Mouse (Mus musculus) ES-Bruce4 (cell line): ENCODE data around the gene Fcrl5. TPM values are rescaled to one million over a fixed set of nuclear protein-coding genes. Genes with fewer than 3 reads are reported as not detected.

Experiments used
- H3K27ac ChIP-seq: 2 replicates; pipeline ENCODE4 v1.5.1; 2012; ENCODE audit warnings: low read length, inconsistent platforms; ENCODE audit not compliant: insufficient read depth
- H3K27me3 ChIP-seq: 2 replicates; pipeline ENCODE4 v1.6.1; 2012; ENCODE audit warnings: mild to moderate bottlenecking, low read length, inconsistent platforms; ENCODE audit not compliant: control insufficient read depth, poor library complexity, insufficient read depth, severe bottlenecking
- H3K36me3 ChIP-seq: 2 replicates; pipeline ENCODE4 v1.6.1; 2012; ENCODE audit warnings: inconsistent platforms, mild to moderate bottlenecking, low read length, moderate library complexity; ENCODE audit not compliant: control insufficient read depth, poor library complexity, insufficient read depth, severe bottlenecking
- H3K4me1 ChIP-seq: one replicate; pipeline ENCODE4 v1.8.1; 2011; ENCODE audit warnings: low read length; ENCODE audit not compliant: control insufficient read depth, insufficient read depth
- H3K4me3 ChIP-seq: 2 replicates; pipeline ENCODE4 v1.5.1; 2011; ENCODE audit warnings: low read depth, mild to moderate bottlenecking, low read length
- H3K9ac ChIP-seq: 2 replicates; pipeline ENCODE4 v1.6.1; 2012; ENCODE audit warnings: low read depth, mild to moderate bottlenecking, inconsistent platforms; ENCODE audit not compliant: poor library complexity, severe bottlenecking
- H3K9me3 ChIP-seq: replicated peaks from 2 replicates; pipeline ENCODE4 v1.6.1; 2012; ENCODE audit warnings: mild to moderate bottlenecking, low read length, inconsistent platforms; ENCODE audit not compliant: control insufficient read depth, poor library complexity, insufficient read depth, severe bottlenecking
- CTCF ChIP-seq: IDR thresholded peaks from one replicate; pipeline ENCODE4 v1.8.1; 2011; ENCODE audit warnings: low read depth, low read length
- EP300 ChIP-seq: IDR thresholded peaks from 2 replicates; pipeline ENCODE4 v1.6.1; 2011; ENCODE audit warnings: low read depth, low read length; ENCODE audit not compliant: insufficient read depth
- POLR2A ChIP-seq: IDR thresholded peaks from one replicate; pipeline ENCODE4 v1.8.1; 2011; ENCODE audit warnings: low read length; ENCODE audit not compliant: insufficient read depth
- polyA plus RNA-seq: library from polyadenylated mRNA; stranded (reverse); fragments of >200 nt; gene quantifications from 2 replicates; pipeline ENCODE4 v1.2.4, GENCODE M21; 2011; ENCODE audit warnings: low read depth; ENCODE audit not compliant: missing spikeins, insufficient read depth, insufficient read length

Gene Fcrl5
- polyA plus RNA-seq, 1 experiment = not detected

DNA sequence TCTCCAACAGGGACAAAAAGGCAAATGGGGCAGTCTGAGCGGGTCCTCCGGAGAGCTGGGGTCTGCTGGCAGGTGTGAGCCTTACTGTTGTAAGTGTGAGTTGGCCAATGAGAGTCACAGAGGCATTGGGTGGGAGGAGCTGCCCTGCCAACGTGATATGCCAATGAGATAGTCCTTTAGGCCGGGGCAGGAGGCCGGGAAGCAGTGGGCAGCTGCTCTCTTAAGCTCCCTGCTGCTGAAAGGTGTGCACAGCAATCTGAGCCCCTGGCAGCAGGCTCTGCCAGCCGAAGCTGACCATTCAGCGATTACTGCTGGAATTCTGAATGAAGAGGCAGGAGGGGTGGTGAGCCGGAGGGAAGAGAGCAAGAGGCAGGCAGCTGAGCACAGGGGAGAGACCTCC, 105.1 kb downstream of the Fcrl5 start:
- H3K9ac ChIP-seq = no peak overlapping the region
- H3K36me3 ChIP-seq = peaks cover 7% of the 10 kb centered on the region
- TF ChIP-seq EP300 (no peak), CTCF (no peak), POLR2A (no peak)
- H3K4me3 ChIP-seq = no peak overlapping the region
- H3K4me1 ChIP-seq = peaks cover 9% of the 10 kb centered on the region
- H3K9me3 ChIP-seq = no peaks in the 10 kb centered on the region
- H3K27ac ChIP-seq = no peak overlapping the region
- no peaks in the 10 kb centered on the region for H3K27me3 ChIP-seq

- Histone ChIP-seq H3K36me3 (no peaks in the 10 kb centered on the region), H3K9ac (no peak overlapping the region)
These were observed 107.1 kb downstream of the Fcrl5 start for GRCm38 (mm10) chr3:87542481-87543215.

DNA sequence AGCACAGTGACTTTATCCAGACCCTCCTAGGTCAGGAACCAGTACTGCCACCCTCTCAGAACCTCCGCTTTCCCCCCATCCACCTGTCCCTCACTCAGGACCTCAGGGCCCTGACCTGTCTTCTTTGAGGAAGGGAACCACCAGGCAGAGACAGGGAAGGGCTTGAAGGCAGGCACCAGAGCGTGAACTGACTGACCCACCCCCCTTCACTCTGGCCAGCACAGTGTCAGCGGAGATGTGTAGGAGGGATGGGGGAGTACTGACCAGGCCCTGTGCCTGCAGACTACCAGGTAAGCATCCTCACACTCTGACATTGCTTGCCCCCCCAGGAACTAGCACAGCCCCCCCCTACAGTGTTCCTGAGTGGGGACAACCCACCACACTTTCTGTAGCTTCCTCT, 110.0 kb downstream of the Fcrl5 start:
- TF ChIP-seq EP300 (no peak), CTCF (no peak), POLR2A (no peak)
- Histone ChIP-seq H3K36me3 (no peaks in the 10 kb centered on the region), H3K9ac (no peak overlapping the region), H3K27me3 (no peaks in the 10 kb centered on the region), H3K4me3 (no peak overlapping the region), H3K4me1 (peaks cover 9% of the 10 kb centered on the region), H3K9me3 (no peaks in the 10 kb centered on the region), H3K27ac (no peak overlapping the region)

More at GRCm38 (mm10) chr3:87542481-87543215, 107.1 kb downstream of the Fcrl5 start:
- Histone ChIP-seq H3K4me1 (peaks cover 9% of the 10 kb centered on the region), H3K27me3 (no peaks in the 10 kb centered on the region), H3K9me3 (no peaks in the 10 kb centered on the region), H3K4me3 (no peak overlapping the region), H3K27ac (no peak overlapping the region; the same call in 1 of the 2 replicates)
- no peak for TF ChIP-seq POLR2A

- H3K36me3 ChIP-seq = no peaks in the 10 kb centered on the region
- H3K9ac ChIP-seq = no peak overlapping the region
- no peaks in the 10 kb centered on the region for H3K27me3 ChIP-seq
- H3K9me3 ChIP-seq = no peaks in the 10 kb centered on the region
- no peak overlapping the region for H3K4me3 ChIP-seq
- TF ChIP-seq EP300 = no peak
- TF ChIP-seq CTCF = no peak
- no peak for TF ChIP-seq POLR2A
- H3K27ac ChIP-seq = no peak overlapping the region
- peaks cover 9% of the 10 kb centered on the region for H3K4me1 ChIP-seq
These were observed 110.7 kb downstream of the Fcrl5 start for GRCm38 (mm10) chr3:87546291-87546721.

GRCm38 (mm10) chr3:87549908-87550307, 114.3 kb downstream of the Fcrl5 start:
- TF ChIP-seq EP300 = no peak
- no peak for TF ChIP-seq CTCF
- no peak for TF ChIP-seq POLR2A
- Histone ChIP-seq H3K27me3 (no peaks in the 10 kb centered on the region), H3K27ac (no peak overlapping the region), H3K4me1 (no peaks in the 10 kb centered on the region), H3K9ac (no peak overlapping the region), H3K9me3 (no peaks in the 10 kb centered on the region), H3K36me3 (no peaks in the 10 kb centered on the region), H3K4me3 (no peak overlapping the region)

Other genes with a start within 250 kb of the Fcrl5 start
- gene Fcrls, start 172.0 kb upstream of the Fcrl5 start, polyA plus RNA-seq = not detected in 2 replicates
- gene Cd5l, start 77.9 kb upstream of the Fcrl5 start, polyA plus RNA-seq = not detected in 2 replicates
- not detected in 2 replicates for gene Fcrl1, start 59.4 kb upstream of the Fcrl5 start, polyA plus RNA-seq
- gene Etv3, start 89.6 kb downstream of the Fcrl5 start, polyA plus RNA-seq = 12.6 and 14.6 TPM in 2 replicates
- gene Arhgef11, start 181.8 kb downstream of the Fcrl5 start, polyA plus RNA-seq = 14.6 and 16.7 TPM in 2 replicates